Mouse (Mus musculus) embryonic facial prominence, embryonic 12.5 days (tissue): ENCODE measurements around the gene Fam24a. TPM values are rescaled to one million over a fixed set of nuclear protein-coding genes. Genes with fewer than 3 reads are reported as not detected.

ENCODE experiments used
- ATAC-seq: fragments of 200-750 bp; cut with Nextera tagmentation; 2 replicates; pipeline ENCODE4 v1.8.0; 2017; ENCODE audit not compliant: insufficient number of reproducible peaks, insufficient read depth, low FRiP score, low TSS enrichment
- H3K27ac ChIP-seq: fragments of 300-500 bp; sonication (generic); 2 replicates; pipeline ENCODE4 v1.5.1; 2016; ENCODE audit warnings: mild to moderate bottlenecking
- H3K27me3 ChIP-seq: fragments of 300-500 bp; sonication (generic); 2 replicates; pipeline ENCODE4 v1.6.1; 2016; ENCODE audit warnings: mild to moderate bottlenecking, moderate library complexity
- H3K36me3 ChIP-seq: fragments of 300-500 bp; sonication (generic); 2 replicates; pipeline ENCODE4 v1.6.1; 2016; ENCODE audit warnings: mild to moderate bottlenecking
- H3K4me1 ChIP-seq: fragments of 300-500 bp; sonication (generic); 2 replicates; pipeline ENCODE4 v1.6.1; 2016
- H3K4me2 ChIP-seq: fragments of 300-500 bp; sonication (generic); replicated peaks from 2 replicates; pipeline ENCODE4 v1.6.1; 2016; ENCODE audit warnings: mild to moderate bottlenecking, moderate library complexity
- H3K4me3 ChIP-seq: fragments of 300-500 bp; sonication (generic); 2 replicates; pipeline ENCODE4 v1.5.1; 2016; ENCODE audit warnings: mild to moderate bottlenecking
- H3K9ac ChIP-seq: fragments of 300-500 bp; sonication (generic); 2 replicates; pipeline ENCODE4 v1.6.1; 2016; ENCODE audit warnings: mild to moderate bottlenecking, moderate library complexity
- H3K9me3 ChIP-seq: fragments of 300-500 bp; sonication (generic); 2 replicates; pipeline ENCODE4 v1.6.1; 2016; ENCODE audit warnings: mild to moderate bottlenecking, moderate library complexity
- WGBS: fragments of 180-500 bp; shearing (Covaris S2); methylation state at CpG from one replicate; pipeline ENCODE4 v1.1.7; 2016; 5-methylcytosine and 5-hydroxymethylcytosine counted together
- polyA plus RNA-seq: library from polyadenylated mRNA; unstranded; fragments of >200 nt; fragmentation: Nextera tagmentation; extraction: Ambion mirVana; gene quantifications from 2 replicates; pipeline ENCODE4 v1.2.1, GENCODE M21; 2016

Fam24a gene
- polyA plus RNA-seq, 1 experiment from 2014 or later: not detected

GRCm38 (mm10) chr7:131345856-131346541 lies 12.3 kb downstream of the Fam24a start:
- WGBS: 86% methylated on average over 7 of the region's 7 CpGs
- Histone ChIP-seq H3K36me3 (peaks cover 36% of the 10 kb centered on the region), H3K4me1 (no peaks in the 10 kb centered on the region), H3K4me3 (no peak overlapping the region), H3K9me3 (no peaks in the 10 kb centered on the region), H3K9ac (no peak overlapping the region), H3K4me2 (no peak overlapping the region), H3K27ac (no peak overlapping the region), H3K27me3 (no peaks in the 10 kb centered on the region)
- no peak for ATAC-seq

GRCm38 (mm10) chr7:131356105-131356504 lies 22.4 kb downstream of the Fam24a start:
- peaks cover 3% of the 10 kb centered on the region for H3K4me1 ChIP-seq
- no peak overlapping the region for H3K27ac ChIP-seq
- no peak overlapping the region for H3K4me3 ChIP-seq
- H3K9me3 ChIP-seq: no peaks in the 10 kb centered on the region
- no peak overlapping the region for H3K9ac ChIP-seq
- ATAC-seq: no peak
- no peaks in the 10 kb centered on the region for H3K27me3 ChIP-seq
- no peak overlapping the region for H3K4me2 ChIP-seq
- WGBS: 94% methylated on average over 13 of the region's 13 CpGs
- H3K36me3 ChIP-seq: peaks cover 40% of the 10 kb centered on the region

- Histone ChIP-seq H3K27me3 (no peaks in the 10 kb centered on the region), H3K9me3 (no peaks in the 10 kb centered on the region), H3K36me3 (peaks cover 8% of the 10 kb centered on the region; the same call in 1 of the 2 replicates), H3K9ac (peak overlapping the region; percentile 84), H3K27ac (peak overlapping the region; percentile 87), H3K4me1 (peaks cover 8% of the 10 kb centered on the region), H3K4me2 (peak overlapping the region; percentile 83), H3K4me3 (peak overlapping the region; percentile 86)
- under 1% methylated on average over 35 of the region's 35 CpGs for WGBS
- peak; percentile 85 for ATAC-seq
These were observed 28.6 kb downstream of the Fam24a start for GRCm38 (mm10) chr7:131362269-131362614.

- WGBS: under 1% methylated on average over 55 of the region's 55 CpGs
- Histone ChIP-seq H3K4me3 (peak within 1 kb of the TSS; percentile 86), H3K4me1 (peaks cover 8% of the 10 kb centered on the region), H3K27me3 (no peaks in the 10 kb centered on the region), H3K36me3 (peaks cover 3% of the 10 kb centered on the region; the same call in 1 of the 2 replicates), H3K27ac (peak within 1 kb of the TSS; percentile 91), H3K4me2 (peak within 1 kb of the TSS; percentile 83), H3K9me3 (no peaks in the 10 kb centered on the region), H3K9ac (peak within 1 kb of the TSS; percentile 84)
- ATAC-seq: peak; percentile 97
These were observed 29.1 kb downstream of the Fam24a start, which contains the start of gene 2310057M21Rik for GRCm38 (mm10) chr7:131362615-131363300. Gene 2310057M21Rik, minus strand, starts transcription at chr7:131362759.

DNA sequence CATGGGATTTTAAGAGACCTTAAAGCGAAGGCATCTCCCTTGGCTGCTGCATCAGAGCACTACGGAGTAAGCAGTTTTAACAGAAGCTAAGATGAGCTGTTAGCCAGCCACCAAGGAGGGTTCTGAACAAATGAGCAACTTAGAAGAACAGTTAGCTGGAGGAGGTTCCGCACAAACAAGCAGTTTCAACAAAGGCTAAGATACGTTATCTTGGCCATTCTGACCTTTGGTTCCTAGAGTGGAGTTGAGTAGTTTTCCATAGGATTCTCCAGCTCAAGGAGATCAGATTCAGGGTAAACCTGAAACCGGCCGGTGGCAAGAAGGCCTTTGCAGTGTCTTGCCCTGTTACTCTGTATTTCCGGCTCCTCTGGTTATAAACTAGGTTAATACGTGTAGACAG lies 30.5 kb downstream of the Fam24a start:
- no peak overlapping the region for H3K9ac ChIP-seq
- WGBS: 91% methylated on average over 8 of the region's 8 CpGs
- no peaks in the 10 kb centered on the region for H3K36me3 ChIP-seq
- no peaks in the 10 kb centered on the region for H3K27me3 ChIP-seq
- H3K9me3 ChIP-seq: no peaks in the 10 kb centered on the region
- no peak overlapping the region for H3K4me2 ChIP-seq
- ATAC-seq: no peak
- no peak overlapping the region for H3K27ac ChIP-seq
- H3K4me3 ChIP-seq: no peak overlapping the region
- H3K4me1 ChIP-seq: peaks cover 8% of the 10 kb centered on the region

DNA sequence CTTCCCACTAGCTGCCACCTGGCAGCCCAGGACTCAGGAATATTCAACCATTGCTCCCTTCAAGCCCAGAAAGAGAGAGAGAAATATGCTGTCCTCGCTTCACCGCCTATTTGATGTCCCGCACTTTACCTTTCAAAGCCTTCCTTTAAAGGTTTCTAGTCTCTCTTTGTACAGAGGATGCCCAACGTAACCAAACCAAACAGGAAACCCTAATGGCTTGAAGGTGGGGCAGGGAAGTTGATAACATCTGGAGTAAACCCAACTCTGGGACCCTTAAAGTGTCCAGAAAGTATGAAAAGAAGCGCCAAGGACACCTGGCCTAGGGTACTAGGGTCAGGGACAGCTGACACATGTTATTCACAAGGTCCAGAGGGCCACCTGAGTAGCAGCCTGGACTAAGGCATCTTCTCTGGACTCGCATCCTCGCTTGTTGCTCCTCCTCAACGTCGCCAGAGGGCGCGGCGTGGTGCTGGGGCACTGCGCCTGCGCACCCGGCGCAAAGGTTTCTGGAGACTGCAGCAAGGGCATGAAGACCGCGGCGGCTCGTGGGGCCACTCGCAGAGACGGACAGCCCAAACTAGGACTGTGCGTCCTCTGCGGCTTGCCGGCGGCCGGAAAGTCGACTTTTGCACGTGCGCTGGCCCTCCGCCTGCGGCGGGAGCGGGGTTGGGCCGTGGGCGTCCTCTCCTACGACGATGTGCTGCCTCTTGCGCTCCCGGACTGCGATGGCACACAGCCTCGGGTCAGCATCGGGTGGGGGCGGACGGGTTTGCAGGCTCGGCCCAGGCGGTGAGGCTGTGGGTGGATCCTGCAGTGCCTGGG lies 37.2 kb downstream of the Fam24a start, which contains the start of gene Pstk:
Pstk (plus strand) TSS at position 494 of the 822 bp plus-strand sequence.
- H3K9me3 ChIP-seq: no peaks in the 10 kb centered on the region
- peaks cover 3% of the 10 kb centered on the region; the same call in 1 of the 2 replicates for H3K36me3 ChIP-seq
- H3K27me3 ChIP-seq: no peaks in the 10 kb centered on the region
- peak within 1 kb of the TSS; percentile 96 for H3K9ac ChIP-seq
- peak within 1 kb of the TSS; percentile 97 for H3K27ac ChIP-seq
- H3K4me2 ChIP-seq: peak within 1 kb of the TSS; percentile 65
- peak within 1 kb of the TSS; percentile 78 for H3K4me3 ChIP-seq
- 5% methylated on average over 47 of the region's 47 CpGs for WGBS
- peaks cover 6% of the 10 kb centered on the region; the same call in 1 of the 2 replicates for H3K4me1 ChIP-seq
- ATAC-seq: peak; percentile 94

- no peaks in the 10 kb centered on the region for H3K27me3 ChIP-seq
- peak overlapping the region; percentile 96 for H3K9ac ChIP-seq
- peak overlapping the region; percentile 97 for H3K27ac ChIP-seq
- peaks cover 6% of the 10 kb centered on the region; the same call in 1 of the 2 replicates for H3K4me1 ChIP-seq
- peak overlapping the region; percentile 78 for H3K4me3 ChIP-seq
- ATAC-seq: peak; percentile 71; the same call in 1 of the 2 replicates
- H3K36me3 ChIP-seq: peaks cover 3% of the 10 kb centered on the region; the same call in 1 of the 2 replicates
- 9% methylated on average over 9 of the region's 9 CpGs for WGBS
- peak overlapping the region; percentile 65 for H3K4me2 ChIP-seq
- H3K9me3 ChIP-seq: no peaks in the 10 kb centered on the region
These were observed 37.8 kb downstream of the Fam24a start for GRCm38 (mm10) chr7:131371470-131371860.

GRCm38 (mm10) chr7:131371880-131372651 lies 38.4 kb downstream of the Fam24a start:
- Histone ChIP-seq H3K4me3 (peak overlapping the region; percentile 78), H3K9me3 (no peaks in the 10 kb centered on the region), H3K9ac (peak overlapping the region; percentile 96; the same call in 1 of the 2 replicates), H3K27ac (no peak overlapping the region), H3K36me3 (peaks cover 3% of the 10 kb centered on the region; the same call in 1 of the 2 replicates), H3K27me3 (no peaks in the 10 kb centered on the region), H3K4me1 (peaks cover 6% of the 10 kb centered on the region; the same call in 1 of the 2 replicates), H3K4me2 (peak overlapping the region; percentile 65)
- WGBS: 73% methylated on average over 9 of the region's 9 CpGs
- no peak for ATAC-seq

Other genes starting within 250 kb of the Fam24a start
- not detected in 2 replicates for gene 4933402N03Rik, start 187.6 kb upstream of the Fam24a start, polyA plus RNA-seq
- not detected in 2 replicates for gene 5430419D17Rik, start 159.5 kb upstream of the Fam24a start, polyA plus RNA-seq
- gene Cuzd1, start 11.6 kb upstream of the Fam24a start, polyA plus RNA-seq: not detected in 2 replicates
- not detected in 2 replicates for gene Fam24b, start 4.3 kb upstream of the Fam24a start, polyA plus RNA-seq
- gene 2310057M21Rik, start 28.9 kb downstream of the Fam24a start, polyA plus RNA-seq: 21.0 and 23.4 TPM in 2 replicates
- gene Pstk, start 37.3 kb downstream of the Fam24a start, polyA plus RNA-seq: 77.0 and 82.0 TPM in 2 replicates
- 16.1 and 16.3 TPM in 2 replicates for gene Ikzf5, start 76.7 kb downstream of the Fam24a start, polyA plus RNA-seq
- gene Acadsb, start 76.7 kb downstream of the Fam24a start, polyA plus RNA-seq: 98.8 and 116 TPM in 2 replicates
- 0.22 and 0.31 TPM in 2 replicates for gene Hmx3, start 209.0 kb downstream of the Fam24a start, polyA plus RNA-seq
- gene Hmx2, start 214.9 kb downstream of the Fam24a start, polyA plus RNA-seq: 0.38 and 0.41 TPM in 2 replicates
- 239 and 243 TPM in 2 replicates for gene Bub3, start 226.4 kb downstream of the Fam24a start, polyA plus RNA-seq